In genomic region chr13:41676836-41677186, GRCm38 (mm10) we compare ENCODE assay signal across 12 mouse cellular contexts.
A peak's percentile ranks its signal among the peaks of the same experiment; 100 is the strongest.
DNase-seq lines count a peak whose midpoint lies in the region; ATAC-seq and TF ChIP-seq lines count a peak whose summit lies in the region.
"Had no signal": no experiment of that assay in that cellular context is flagged by ENCODE, and none has a peak within 500 bp of the region (broad histone marks: within the 10 kb centered on the region; RNA-seq: fewer than 3 reads in every experiment).

No protein-coding gene starts in this region.

- no peak for TF ChIP-seq POLR2A in lung, adult 2 months (IDR thresholded peaks at IDR 0.05; ENCODE audit: borderline replicate concordance, extremely low read depth, low read depth, low read length)
- TF ChIP-seq POLR2A in kidney, adult 2 months (IDR thresholded peaks at IDR 0.05; ENCODE audit: low read depth, low read length), result no peak

- H3K36me3 ChIP-seq in lung, postnatal 0 days (ENCODE audit: insufficient read depth, low read length), result no peaks in the 10 kb centered on the region
- H3K36me3 ChIP-seq in kidney, adult 2 months (ENCODE audit: control insufficient read depth, insufficient read depth, low read length), result no peaks in the 10 kb centered on the region
- H3K36me3 ChIP-seq: liver, embryonic 13.5 days; midbrain, embryonic 12.5 days had no signal

- H3K9me3 ChIP-seq in lung, postnatal 0 days (ENCODE audit: low read length), result no peaks in the 10 kb centered on the region
- H3K9me3 ChIP-seq: liver, embryonic 13.5 days; midbrain, embryonic 12.5 days had no signal

- H3K9ac ChIP-seq in lung, postnatal 0 days (replicated peaks; ENCODE audit: low read depth), result no peak overlapping the region
- H3K9ac ChIP-seq: liver, embryonic 13.5 days; midbrain, embryonic 12.5 days had no signal

- no peak for TF ChIP-seq EP300 in lung, postnatal 0 days (IDR thresholded peaks at IDR 0.05)

- no peak overlapping the region for H3K4me2 ChIP-seq in lung, postnatal 0 days (replicated peaks; ENCODE audit: low read depth, low read length)
- H3K4me2 ChIP-seq: liver, embryonic 13.5 days; midbrain, embryonic 12.5 days had no signal

- 0 out of 2 replicates have a peak overlapping the region, but pooled peaks have one; percentile 54 for H3K27ac ChIP-seq in lung, postnatal 0 days (ENCODE audit: low read length)
- H3K27ac ChIP-seq in kidney, adult 2 months (ENCODE audit: insufficient read depth, low read depth, low read length), result peak overlapping the region; percentile 70
- H3K27ac ChIP-seq: liver, embryonic 13.5 days; midbrain, embryonic 12.5 days; stomach, postnatal 0 days had no signal

- no peak overlapping the region for H3K4me3 ChIP-seq in lung, postnatal 0 days (ENCODE audit: low read depth, low read length)
- H3K4me3 ChIP-seq in lung, adult 2 months (replicated peaks; ENCODE audit: extremely low read depth, low read depth, low read length), result no peak overlapping the region
- no peak overlapping the region for H3K4me3 ChIP-seq in kidney, adult 2 months (ENCODE audit: insufficient read depth, low read depth, low read length)
- H3K4me3 ChIP-seq: liver, embryonic 13.5 days; midbrain, embryonic 12.5 days had no signal

- peak; percentile 52 for ATAC-seq in lung, postnatal 0 days

- DNase-seq in lung, postnatal 0 days (ENCODE audit: low spot score), result peak; percentile 51
- DNase-seq in lung, adult 2 months, result no peak
- DNase-seq in embryo, embryonic 11 days, result peak; percentile 55
- peak; percentile 92 for DNase-seq in kidney, adult 2 months
- DNase-seq in mesoderm, embryonic 11.5 days (ENCODE audit: low read depth, low spot score), result peak; percentile 36
- DNase-seq in layer of hippocampus, adult 9-10 months (ENCODE audit: low spot score), result no peak
- DNase-seq in spleen, postnatal 36 days (ENCODE audit: low spot score in 2 of 2), result no peak
- DNase-seq: cerebellum, adult 11-12 months; heart, postnatal 36 days; liver, embryonic 13.5 days had no signal

- no peaks in the 10 kb centered on the region for H3K27me3 ChIP-seq in lung, postnatal 0 days (replicated peaks; ENCODE audit: insufficient read depth, low read length)
- no peaks in the 10 kb centered on the region for H3K27me3 ChIP-seq in kidney, adult 2 months (replicated peaks; ENCODE audit: control insufficient read depth, insufficient read depth, low read length)
- H3K27me3 ChIP-seq: liver, embryonic 13.5 days; midbrain, embryonic 12.5 days had no signal

- WGBS in lung, postnatal 0 days, result 60% methylated on average over 7 of the region's 7 CpGs
- 74% methylated on average over 7 of the region's 7 CpGs for WGBS in lung, adult 2 months
- 22% methylated on average over 7 of the region's 7 CpGs for WGBS in kidney, adult 2 months

- no peak for TF ChIP-seq CTCF in lung, postnatal 0 days (IDR thresholded peaks at IDR 0.05)
- TF ChIP-seq CTCF in lung, adult 2 months (IDR thresholded peaks at IDR 0.05; ENCODE audit: insufficient read depth, low read length), result no peak
- TF ChIP-seq CTCF in kidney, adult 2 months (conservative IDR thresholded peaks at IDR 0.05; ENCODE audit: insufficient read depth, insufficient read length, low read depth, low read length), result no peak

- no peaks in the 10 kb centered on the region for H3K4me1 ChIP-seq in lung, postnatal 0 days (ENCODE audit: insufficient read depth, low read depth, low read length)
- no peaks in the 10 kb centered on the region for H3K4me1 ChIP-seq in lung, adult 2 months (ENCODE audit: control insufficient read depth, insufficient read depth, low read length)
- peaks cover 22% of the 10 kb centered on the region for H3K4me1 ChIP-seq in kidney, adult 2 months (ENCODE audit: control insufficient read depth, insufficient read depth, low read length)
- H3K4me1 ChIP-seq: liver, embryonic 13.5 days; midbrain, embryonic 12.5 days had no signal

Comparison
In these comparisons a context has a peak if more than half of its experiments do, and no peak if none do; other contexts are left out.
1. DNase-seq: peak in lung, postnatal 0 days (single experiment), embryo, embryonic 11 days (single experiment), kidney, adult 2 months (single experiment) and mesoderm, embryonic 11.5 days (single experiment); none in lung, adult 2 months (single experiment), layer of hippocampus, adult 9-10 months (single experiment) and spleen, postnatal 36 days (0 of 2).